Mouse (Mus musculus) telencephalon, adult 2 months (tissue): ENCODE data around the gene Gpr45.
"Not testable (repeated sequence)": the region's sequence is repeated elsewhere in the genome, so short reads cannot be mapped to it uniquely, and the experiment has no call there.

Experiments used
- DNase-seq: peaks from one replicate; pipeline ENCODE4 v3.0.0-alpha.2; 2011; ENCODE audit warnings: low read depth, low spot score

Gpr45 gene

DNA sequence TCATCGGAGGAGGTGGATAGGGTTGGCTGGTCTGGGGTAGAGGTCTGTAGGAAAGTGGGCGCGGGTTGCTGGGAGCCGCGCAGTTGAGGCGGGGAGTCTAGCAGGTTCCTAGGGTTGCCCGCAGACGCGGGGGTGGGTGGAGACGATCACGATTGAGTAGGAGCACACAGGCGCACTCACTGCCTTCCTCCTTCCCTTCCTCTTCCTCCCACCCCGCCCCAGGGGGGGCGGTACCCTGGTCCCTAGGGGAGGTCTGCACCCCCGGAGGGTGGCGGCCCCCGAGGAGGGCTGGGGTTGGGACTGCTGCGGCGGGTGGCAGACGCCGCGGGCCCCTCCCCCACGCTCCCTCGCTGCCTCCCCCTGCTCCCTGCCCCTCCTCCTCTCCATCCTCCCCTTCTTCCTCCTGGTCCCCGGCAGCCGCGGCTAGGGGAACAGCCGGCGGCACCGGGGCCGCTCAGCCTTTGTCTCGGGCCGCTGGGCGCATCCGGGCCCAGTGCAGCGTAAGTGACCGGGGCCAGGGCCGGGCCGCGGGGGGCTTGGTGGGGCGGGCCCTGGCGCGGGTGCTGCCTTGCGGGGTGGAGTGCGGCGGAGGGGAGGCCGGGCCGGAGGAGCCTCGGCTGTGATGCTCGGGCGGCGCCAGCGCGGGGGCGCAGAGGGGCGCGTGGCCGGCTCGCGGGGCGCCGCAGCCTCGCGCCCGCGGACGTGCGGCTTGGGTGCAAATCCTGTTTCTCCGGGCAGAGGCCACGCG is at the start of gene Gpr45:
Gpr45 (plus strand) TSS at position 139 of the 748 bp plus-strand sequence.
- peak; percentile 44 for DNase-seq

DNA sequence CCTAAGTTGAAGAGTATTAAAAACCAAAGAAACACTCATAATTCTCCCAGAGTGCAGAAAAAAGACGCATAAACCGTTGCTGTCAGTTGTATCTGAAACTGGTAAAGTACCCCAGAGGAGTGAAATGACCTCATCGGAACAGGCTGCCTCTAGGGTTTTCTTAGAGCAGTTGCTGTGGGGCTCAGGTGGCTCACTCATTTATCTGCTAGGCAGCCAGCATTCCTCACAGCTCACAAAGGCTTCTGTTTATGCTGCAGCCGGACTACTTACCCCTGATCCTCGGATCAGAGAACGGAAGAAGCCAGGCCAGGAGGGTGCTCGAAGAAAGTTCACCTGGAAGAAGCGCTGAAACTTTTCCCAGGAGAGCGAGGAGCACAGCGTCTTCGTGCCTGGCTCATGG is 47.5 kb upstream of the Gpr45 start:
- no peak for DNase-seq

DNA sequence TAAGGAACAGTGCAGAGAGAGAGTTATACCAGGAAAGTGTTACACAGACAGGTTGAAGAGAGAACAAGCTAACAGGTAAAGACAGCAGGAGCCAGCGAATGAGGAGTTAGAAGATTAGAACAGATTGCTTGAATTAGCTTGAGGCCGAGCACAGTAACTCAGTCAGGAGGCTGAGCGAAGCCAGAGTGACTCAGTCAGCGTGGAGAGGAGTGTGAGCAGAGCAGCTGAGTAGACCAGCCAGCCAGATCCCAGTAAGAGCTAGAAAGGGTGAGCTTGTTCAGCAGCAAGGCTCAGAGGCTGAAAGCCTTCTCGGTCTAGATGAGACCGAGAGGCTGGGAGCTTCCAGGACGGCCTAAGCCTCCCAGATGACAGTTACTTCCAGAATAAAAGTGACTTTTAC is 46.0 kb upstream of the Gpr45 start:
- DNase-seq = peak; percentile 23

DNA sequence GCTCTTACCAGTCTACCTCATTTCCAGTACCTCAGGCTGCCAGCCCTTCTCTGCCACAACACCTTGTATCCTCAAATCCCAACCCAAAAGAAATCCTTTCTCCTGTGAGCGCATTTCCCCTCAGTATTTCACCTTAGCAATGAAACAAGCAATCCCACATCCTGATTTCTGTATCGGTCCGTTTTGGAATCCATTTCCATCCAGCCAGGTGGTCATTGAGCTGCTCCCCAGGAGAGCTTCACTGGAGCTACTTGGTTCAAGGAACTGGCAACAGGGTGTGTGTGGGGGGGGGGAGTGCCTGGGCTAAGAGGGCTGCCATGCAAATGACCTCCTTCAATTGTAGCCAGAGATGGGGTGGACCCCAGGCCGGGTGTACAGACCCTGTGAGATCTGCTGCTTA is 45.5 kb upstream of the Gpr45 start:
- no peak for DNase-seq

DNA sequence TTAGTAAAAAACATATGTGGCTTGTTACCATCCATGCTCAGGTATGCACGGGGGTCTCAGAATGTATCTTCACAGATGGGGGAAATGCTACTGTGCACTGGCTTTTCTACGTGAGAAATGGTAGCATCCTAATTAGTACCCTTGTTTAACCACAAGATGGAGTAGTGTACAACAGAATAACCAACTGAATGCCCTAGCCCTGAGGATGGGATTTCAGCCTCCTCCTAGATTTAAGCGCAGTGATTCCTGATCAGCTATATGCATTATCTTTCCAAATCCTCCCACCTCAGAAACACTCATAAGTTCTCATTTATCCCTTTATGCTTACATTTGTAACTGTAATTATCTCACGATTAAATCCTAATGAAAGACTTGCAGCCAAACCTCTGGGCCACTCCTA is 37.6 kb upstream of the Gpr45 start:
- DNase-seq = peak; percentile 43

DNA sequence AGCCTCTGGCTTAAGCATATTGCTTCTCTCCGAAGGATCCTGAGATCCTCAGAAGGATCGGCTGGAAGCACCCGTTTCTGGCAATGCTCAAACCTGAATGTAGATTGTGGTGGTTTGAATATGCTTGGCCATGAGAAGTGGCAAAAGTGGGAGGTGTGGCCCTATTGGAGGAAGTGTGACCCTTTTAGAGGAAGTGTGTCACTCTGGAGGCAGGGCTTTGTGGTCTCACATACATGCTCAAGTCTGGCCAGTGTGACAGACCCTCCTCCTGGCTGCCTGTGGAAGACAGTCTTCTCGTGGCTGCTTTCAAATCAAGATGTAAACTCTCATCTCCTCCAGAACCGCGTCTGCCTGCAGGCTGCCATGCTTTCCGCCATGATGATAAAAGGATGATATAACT is 36.0 kb upstream of the Gpr45 start:
- DNase-seq = no peak

DNA sequence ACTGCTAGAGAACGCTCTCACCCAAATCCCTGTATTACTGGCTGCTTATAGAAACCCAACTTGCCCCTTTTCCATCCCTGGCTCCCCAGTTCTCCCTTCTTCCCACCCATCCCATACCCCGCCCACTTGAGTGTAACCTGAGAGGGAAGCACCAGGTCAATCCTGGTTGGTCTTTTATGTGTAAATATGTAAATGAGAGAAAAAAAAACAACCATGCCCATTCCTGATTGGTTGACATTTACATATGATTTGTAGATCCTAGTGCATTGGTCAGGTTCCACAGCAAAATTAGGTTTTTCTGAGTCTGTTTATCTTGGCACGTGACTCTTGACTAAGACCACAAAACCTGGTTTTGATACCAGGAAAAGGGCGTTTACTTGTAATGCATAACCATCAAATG is 34.8 kb upstream of the Gpr45 start:
- DNase-seq = no peak

DNA sequence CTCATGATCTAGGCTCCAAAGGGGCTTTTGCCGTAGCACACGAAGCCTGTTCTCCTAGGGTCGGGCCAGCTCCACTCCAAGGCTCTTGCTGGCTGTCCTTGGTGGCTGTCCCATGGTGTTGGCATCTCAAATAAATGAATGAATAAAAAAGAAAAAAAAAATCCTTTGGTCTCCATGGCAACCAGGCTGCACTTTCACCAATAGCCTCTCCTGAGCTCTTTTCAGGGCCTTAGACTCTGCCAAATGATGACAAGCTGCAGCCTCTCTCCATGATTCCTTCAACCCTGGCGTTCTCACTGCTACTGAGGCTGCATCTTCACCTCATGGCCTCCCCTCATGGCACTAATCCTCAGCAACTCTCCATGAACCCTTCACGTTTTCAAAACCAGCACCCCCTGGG is 28.7 kb upstream of the Gpr45 start:
- DNase-seq = no peak

DNA sequence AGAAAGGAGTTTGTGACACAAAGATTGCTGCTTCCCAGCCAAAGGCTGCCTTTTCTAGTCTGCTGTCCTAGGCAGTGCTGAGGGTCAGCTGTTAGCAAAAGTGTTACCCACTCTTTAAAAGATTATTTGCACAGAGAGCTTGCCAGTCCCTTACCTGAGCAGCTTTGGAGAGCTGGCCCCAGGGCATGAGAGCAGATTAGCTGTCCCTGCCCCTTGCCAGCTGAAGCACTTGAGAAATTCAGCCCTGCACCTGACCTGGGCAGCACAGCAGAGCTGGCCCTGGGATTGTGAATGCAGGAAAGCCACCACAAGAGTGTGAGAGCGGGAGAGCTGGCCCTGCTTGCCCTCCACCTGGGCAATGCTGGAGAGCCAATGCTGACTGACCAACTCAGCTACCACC is 19.1 kb upstream of the Gpr45 start:
- no peak for DNase-seq

DNA sequence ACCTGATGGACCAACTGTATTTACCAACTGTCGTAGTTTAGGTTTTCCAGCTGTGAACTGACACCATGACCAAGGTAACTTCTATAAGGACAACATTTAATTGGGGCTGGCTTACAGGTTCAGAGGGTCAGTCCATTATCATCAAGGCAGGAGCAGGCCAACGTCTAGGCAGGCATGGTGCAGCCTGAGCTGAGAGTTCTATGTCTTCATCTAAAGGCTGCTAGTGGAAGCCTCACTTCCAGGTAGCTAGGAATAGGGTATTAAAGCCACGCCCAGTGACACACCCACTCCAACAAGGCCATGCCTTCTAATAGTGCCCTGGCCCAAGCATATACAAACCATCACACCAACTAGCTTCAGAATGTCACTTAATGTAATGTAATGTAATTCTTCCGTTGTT is 4.2 kb upstream of the Gpr45 start:
- DNase-seq = no peak

DNA sequence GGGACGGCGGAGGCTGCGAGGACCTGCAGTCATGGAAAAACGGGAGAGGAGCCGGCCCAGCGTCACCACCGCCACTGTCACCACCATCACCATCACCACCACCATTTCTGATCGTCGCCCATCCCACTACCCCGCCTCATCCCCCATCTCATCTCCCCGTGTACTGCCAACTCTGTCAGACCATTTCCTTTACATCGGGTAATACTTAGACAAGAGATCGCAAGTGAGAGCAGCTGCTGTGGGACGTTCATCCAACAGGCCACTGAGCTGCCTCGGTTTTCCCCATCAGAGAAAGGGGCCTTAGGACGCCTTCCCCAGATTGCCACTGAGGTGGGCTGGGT is 780 bp downstream of the Gpr45 start:
- DNase-seq = no peak

DNA sequence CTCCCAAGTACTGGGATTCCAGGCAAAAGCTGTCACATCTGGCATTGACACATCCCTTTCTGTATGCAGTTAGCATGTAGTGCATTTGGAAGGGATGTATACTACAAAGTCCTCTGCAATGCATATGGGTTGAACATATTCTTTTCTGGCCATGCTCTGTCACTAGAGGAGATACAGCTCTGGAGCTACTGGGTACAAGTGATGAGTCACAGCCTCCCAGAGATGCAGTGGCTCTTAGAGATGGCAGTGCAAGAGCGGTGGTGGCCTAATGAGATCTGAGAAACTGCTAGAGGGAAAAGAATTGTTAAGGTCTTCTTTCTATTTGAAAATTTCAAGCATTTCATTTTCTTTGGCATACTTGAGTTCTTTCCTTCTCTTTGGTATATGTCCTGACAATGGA is 4.2 kb downstream of the Gpr45 start:
- no peak for DNase-seq

DNA sequence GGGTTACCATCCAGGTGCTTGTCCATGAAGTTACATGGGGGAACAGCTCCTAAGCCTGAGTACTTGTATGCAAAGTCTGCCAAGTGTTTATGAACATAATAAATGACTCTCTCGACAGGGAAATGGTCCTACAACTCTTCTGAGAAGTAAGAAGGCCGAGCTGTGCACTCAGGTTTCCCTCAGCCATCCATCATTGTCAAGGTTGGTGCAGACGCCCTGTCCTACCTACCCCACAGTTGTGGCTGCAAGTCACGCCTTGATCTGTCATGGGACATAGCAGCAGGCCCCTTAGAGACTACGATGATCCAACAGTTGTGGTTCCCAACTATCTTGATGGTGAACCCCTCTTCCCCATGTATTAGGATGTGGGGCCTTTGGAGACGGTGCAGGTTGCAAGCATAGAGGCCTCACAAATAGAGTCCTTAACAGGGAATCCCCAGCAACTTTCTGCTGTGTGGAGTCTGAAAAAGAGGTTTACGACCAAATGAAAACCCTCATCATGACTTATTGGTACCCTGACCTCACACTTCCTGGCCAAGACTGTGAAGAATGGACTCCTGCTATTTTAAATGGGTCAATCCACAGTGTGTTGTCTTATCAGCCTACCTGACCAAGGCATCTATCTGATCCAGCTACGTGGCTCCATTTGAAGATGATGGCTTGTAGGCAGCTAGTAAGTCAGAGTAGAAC is 30.6 kb downstream of the Gpr45 start:
- no peak for DNase-seq

DNA sequence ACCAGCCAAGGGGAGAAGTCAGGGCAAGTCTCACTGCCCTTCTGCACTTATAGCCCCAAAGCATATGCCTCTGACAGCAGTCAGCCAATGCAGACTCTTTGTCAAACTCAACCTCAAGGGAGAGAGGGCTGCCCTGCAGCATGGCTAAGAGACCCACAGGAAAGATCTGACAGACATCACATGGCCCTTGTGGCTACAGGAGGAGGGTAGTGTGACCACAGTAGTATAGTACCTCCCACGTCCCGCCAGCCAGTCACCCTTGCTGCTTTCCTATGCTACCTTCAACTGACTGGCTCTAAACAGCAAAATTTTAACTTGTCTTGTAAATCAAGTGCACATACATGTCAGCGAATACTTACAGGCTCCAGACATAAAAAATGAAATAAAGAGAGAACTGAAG is 31.4 kb downstream of the Gpr45 start:
- no peak for DNase-seq

DNA sequence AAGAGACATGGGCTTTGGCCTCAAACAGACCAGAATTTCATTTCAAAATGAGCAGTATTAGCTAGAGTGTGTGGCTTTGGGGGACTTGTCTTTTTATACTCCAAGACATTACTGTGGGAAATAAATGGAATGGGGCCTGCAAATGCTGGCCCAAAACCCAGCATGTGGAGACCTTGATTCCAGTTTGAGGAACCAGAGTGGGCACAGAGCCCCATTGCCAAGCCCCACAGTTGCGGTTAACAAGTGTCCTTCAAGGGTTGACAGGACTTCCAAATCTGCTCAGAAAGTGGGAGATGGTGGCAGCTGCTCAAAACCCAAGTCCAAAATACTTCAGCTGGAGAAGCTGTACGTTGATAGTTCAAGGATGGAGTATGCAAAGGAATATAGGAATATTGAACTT is 36.3 kb downstream of the Gpr45 start:
- no peak for DNase-seq

DNA sequence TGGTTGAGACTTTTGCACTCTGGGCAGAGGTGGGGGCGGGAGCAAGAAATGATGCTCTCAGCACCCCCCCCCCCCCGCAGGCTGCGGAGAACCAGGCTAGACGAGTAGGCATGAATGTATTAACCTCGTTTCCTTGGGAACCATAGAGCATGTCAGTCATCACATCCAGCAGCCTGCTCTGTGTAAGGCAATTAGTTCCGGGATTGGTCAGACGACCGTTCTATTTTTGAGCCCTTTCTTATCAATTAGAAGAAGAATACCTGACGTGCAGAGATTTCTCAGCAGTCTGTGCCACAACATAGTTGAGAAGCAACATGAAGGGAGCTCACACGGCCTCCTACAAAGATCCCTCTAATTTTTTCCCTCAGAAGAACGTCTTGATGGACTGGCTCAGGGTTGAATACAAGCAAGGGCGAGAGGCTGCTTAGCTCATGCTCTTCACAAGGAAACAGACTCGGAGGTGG is 53.4 kb downstream of the Gpr45 start:
- DNase-seq = peak; percentile 58

DNA sequence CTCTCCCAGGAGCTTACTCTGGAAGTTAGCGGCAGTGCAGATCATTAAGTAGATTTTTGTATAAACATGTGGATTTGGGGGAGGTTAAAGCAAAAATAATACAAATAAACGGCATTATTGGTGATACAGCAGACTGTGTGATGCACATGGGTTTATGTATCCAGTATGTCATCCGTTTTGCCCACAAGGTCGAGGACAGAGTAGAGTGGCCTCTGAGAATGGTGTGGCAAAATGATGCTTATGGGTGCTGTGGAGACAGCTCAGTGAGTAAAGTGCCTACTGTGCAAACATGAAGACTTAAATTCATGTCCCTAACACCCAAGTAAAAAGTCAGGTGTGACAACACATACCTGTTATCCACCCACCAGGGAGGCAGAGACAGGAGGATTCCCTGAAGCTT is 53.9 kb downstream of the Gpr45 start:
- DNase-seq = no peak

DNA sequence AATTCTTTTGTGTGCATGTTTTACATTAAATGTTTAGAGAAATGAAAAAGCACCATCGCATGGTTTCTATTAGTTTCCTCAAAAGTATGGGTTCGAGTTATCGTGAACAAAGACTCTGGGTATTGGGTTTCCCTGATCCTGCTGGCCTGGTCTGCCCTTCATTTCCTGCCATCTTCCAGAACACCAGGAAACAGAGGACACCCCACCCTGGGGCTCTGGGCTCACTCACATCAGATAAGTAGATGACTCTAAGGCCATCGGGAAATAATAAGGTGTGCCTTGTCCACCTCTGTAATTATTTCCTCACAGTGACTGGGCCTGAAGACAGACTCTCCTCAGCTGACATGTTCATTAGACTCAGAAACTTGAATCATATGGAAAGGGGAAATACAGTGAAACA is 57.8 kb downstream of the Gpr45 start:
- DNase-seq = no peak

DNA sequence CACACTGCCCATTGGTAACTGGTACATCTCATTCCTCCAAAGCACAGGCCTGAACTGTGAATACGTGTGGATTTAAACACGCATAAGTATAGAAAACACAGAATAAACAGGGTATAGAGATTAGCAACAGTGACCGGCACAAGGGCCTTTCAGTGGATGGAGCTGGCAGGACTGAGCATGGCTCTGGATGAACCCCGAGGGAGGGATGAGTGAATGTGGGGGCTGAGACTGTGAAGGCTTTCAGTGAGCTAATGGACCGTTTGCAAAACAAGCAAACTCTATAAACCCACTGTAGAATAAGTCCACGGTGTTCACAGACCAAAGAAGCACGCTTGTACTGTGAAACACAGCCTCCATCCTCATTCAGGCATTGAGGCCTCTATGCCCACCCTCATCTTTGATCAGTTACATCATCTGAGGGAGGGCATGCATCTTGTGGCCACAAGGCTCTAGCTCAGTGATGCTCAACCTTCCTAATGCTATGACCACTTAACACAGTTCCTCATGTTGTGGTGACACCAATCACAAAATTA is 62.5 kb downstream of the Gpr45 start:
- not testable (repeated sequence) for DNase-seq

DNA sequence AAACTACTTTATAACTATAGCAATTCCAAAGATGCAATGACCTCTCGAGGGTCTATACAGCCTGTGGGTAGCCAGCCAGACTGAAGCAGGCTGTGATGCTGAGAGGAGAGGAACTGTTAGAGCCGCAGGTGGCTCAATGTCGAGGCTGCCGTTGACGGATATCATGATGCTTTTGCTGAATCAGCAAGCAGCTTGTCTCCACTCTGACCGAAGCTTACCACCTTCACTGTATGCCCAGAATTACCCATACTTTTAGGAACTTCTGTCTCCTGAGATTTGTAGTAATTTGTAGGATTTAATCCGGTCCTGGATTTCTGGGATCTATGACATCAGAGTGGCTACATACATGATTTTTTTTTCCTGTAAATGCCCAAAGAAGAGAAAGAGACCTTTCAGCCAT is 83.3 kb downstream of the Gpr45 start:
- DNase-seq = no peak

DNA sequence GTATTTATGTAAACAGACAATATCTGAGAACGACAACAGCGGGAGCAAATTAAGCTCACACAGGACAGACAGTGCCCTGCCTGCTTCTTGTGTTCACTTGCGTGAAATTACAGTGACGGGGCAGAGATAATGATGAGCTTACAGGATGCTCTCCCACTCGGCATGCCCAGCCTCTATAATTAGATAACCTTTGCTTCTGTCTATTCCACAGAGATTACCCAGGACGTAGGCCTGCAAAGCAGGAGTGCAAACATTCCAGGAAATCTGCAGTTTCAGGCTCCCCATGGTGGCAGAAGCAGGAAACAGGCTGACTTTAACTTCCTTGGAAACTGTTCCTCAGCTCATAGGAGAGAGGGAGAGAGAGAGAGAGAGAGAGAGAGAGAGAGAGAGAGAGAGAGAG is 89.6 kb downstream of the Gpr45 start:
- DNase-seq = no peak

DNA sequence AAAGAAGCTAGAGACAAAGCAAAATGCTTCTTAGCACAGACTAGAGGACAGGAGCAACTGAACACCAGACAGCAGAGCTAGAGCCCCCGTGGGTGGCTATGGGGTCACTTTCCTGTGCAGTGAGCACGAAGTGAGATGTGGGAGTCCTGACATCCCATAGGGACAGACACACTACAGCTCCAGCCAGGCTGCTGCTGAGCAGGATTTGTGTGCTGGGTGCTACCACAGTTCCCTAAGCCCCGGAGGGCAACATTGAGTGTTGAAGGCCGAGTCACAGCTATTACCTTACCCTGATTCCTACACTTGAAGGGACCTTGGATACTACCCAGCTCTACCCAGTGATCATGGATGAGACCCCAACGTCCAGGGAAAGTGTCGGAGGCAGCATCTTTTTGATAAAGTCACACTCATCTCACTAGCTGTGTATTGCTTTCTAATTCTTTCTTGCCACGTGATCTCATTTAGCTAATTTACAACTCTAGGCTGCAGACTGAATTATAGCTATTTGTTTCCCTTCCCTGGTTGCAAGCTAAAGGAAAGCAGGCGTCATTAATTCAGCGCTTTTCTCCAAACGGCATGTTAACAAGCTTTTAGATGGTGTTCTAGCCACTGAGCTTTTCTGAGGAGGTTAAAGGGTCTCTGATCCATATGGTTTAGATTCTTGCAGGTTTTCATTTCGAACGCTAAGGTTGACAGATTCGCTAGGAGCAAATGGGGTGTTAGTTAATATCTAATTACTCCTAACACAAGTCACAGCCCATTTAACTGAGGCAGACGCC is 92.7 kb downstream of the Gpr45 start:
- DNase-seq = no peak
